In the genomic region with DNA sequence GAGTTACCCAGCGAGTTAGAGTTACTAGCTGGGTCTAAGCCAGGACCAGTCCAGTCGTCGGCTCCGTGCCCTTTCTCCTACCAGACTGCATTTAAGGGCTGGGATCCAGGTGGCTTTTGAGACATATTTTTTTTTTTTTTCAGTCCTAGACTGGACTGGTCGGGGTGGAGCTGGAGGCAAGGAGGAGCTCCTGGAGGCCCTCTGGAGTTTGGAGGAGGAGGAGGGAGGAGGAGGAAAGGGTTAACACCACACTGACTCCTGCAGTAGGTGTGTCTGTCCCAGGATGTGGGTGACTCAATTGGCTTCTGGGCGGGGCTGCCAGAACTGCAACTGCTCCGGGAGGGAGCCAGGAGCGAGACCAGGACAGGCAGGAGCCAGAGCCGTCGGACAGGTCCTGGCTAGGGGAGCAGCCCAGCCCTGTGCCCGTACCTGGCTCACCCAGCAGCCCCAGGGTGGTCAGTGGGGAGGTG, we compare ENCODE assay signal across 8 mouse cellular contexts. TPM values are rescaled to one million over a fixed set of nuclear protein-coding genes. Genes with fewer than 3 reads are reported as not detected.
DNase-seq lines count a peak whose midpoint lies in the region; ATAC-seq lines count a peak whose summit lies in the region.

No protein-coding gene starts in this region.

- ATAC-seq in activated CD4-positive, CD25-positive, alpha-beta regulatory T cell, adult 4 months, result peak; percentile 89
- ATAC-seq in megakaryocyte-erythroid progenitor cell, adult 5-6 weeks (replicated peaks; ENCODE audit: low FRiP score, low TSS enrichment, poor library complexity, severe bottlenecking), result peak; percentile 70

- 16% methylated on average over 11 of the region's 11 CpGs for WGBS in forebrain, embryonic 10.5 days

- H3K4me1 ChIP-seq in forebrain, embryonic 10.5 days, result peaks cover 17% of the 10 kb centered on the region

- no peaks in the 10 kb centered on the region for H3K9me3 ChIP-seq in forebrain, embryonic 10.5 days

- peaks cover 99% of the 10 kb centered on the region for H3K36me3 ChIP-seq in forebrain, embryonic 10.5 days (replicated peaks)

- H3K27me3 ChIP-seq in forebrain, embryonic 10.5 days (ENCODE audit: poor library complexity, severe bottlenecking), result no peaks in the 10 kb centered on the region

- H3K4me3 ChIP-seq in forebrain, embryonic 10.5 days, result peak overlapping the region; percentile 36

- intact Hi-C loops in heart, postnatal 14 days (cut with DNase I), result no loop called here

- peak; percentile 97 for DNase-seq in 3T3-L1 (ENCODE audit: low read depth, low spot score)
- DNase-seq in forebrain, embryonic 10.5 days (ENCODE audit: extremely low spot score, low spot score), result no peak
- DNase-seq in heart, postnatal 14 days, result peak; percentile 62 to 66
- peak; percentile 87 to 92 for DNase-seq in kidney, postnatal 36 days
- DNase-seq in urinary bladder, postnatal 4 days (ENCODE audit: low spot score in 2 of 2), result peak; percentile 71 to 74
- DNase-seq in layer of hippocampus, adult 8-10 months (ENCODE audit: low spot score in 2 of 2), result no peak

- 0 out of 2 replicates have a peak overlapping the region, but pooled peaks have one; percentile 56 for H3K27ac ChIP-seq in forebrain, embryonic 10.5 days

RNA-seq across cellular contexts. Expression of gene Tnks1bp1, which starts 12.8 kb away (rescaled TPM):
- 1 to 10 TPM; 3.9 to 6.3 TPM for polyA plus RNA-seq in activated CD4-positive, CD25-positive, alpha-beta regulatory T cell, adult 4 months (2017; shearing (Covaris generic))
- polyA plus RNA-seq in forebrain, embryonic 10.5 days (2016; fragmentation: Nextera tagmentation; extraction: Ambion mirVana), result 26.6 and 36.1 TPM in 2 replicates
- total RNA-seq in heart, postnatal 14 days (2021), result 10 to 100 TPM; 84.7 to 87.5 TPM
- total RNA-seq in megakaryocyte-erythroid progenitor cell, adult 5-6 weeks (2014; fragmentation: Nextera tagmentation), result 0.20 and 1.2 TPM in 2 replicates
- total RNA-seq in megakaryocyte-erythroid progenitor cell, adult 5-6 weeks (2017), result 0.69 and 1.0 TPM in 2 replicates
- 100 to 1,000 TPM; 160 to 169 (median 163) TPM for total RNA-seq in layer of hippocampus, adult 8-10 months (2022)

RNA-seq across cellular contexts. Expression of gene P2rx3, which starts 23.4 kb away (rescaled TPM):
- polyA plus RNA-seq in activated CD4-positive, CD25-positive, alpha-beta regulatory T cell, adult 4 months (2017; shearing (Covaris generic)), result under 1 TPM in 1 of 2 experiments, not detected in 1; 0.62 TPM
- 2.7 and 3.6 TPM in 2 replicates for polyA plus RNA-seq in forebrain, embryonic 10.5 days (2016; fragmentation: Nextera tagmentation; extraction: Ambion mirVana)
- total RNA-seq in heart, postnatal 14 days (2021), result under 1 TPM; 0.14 to 0.24 TPM
- 1.1 and 2.0 TPM in 2 replicates for total RNA-seq in megakaryocyte-erythroid progenitor cell, adult 5-6 weeks (2014; fragmentation: Nextera tagmentation)
- not detected in 2 replicates for total RNA-seq in megakaryocyte-erythroid progenitor cell, adult 5-6 weeks (2017)
- 1 to 10 TPM; 2.1 to 2.6 (median 2.3) TPM for total RNA-seq in layer of hippocampus, adult 8-10 months (2022)

RNA-seq across cellular contexts. Expression of gene Ssrp1, which starts 23.6 kb away (rescaled TPM):
- polyA plus RNA-seq in activated CD4-positive, CD25-positive, alpha-beta regulatory T cell, adult 4 months (2017; shearing (Covaris generic)), result 100 to 1,000 TPM; 135 to 160 TPM
- 433 and 446 TPM in 2 replicates for polyA plus RNA-seq in forebrain, embryonic 10.5 days (2016; fragmentation: Nextera tagmentation; extraction: Ambion mirVana)
- total RNA-seq in heart, postnatal 14 days (2021), result 10 to 100 TPM; 43.7 to 46.1 TPM
- total RNA-seq in megakaryocyte-erythroid progenitor cell, adult 5-6 weeks (2014; fragmentation: Nextera tagmentation), result 245 and 274 TPM in 2 replicates
- 432 and 481 TPM in 2 replicates for total RNA-seq in megakaryocyte-erythroid progenitor cell, adult 5-6 weeks (2017)
- total RNA-seq in layer of hippocampus, adult 8-10 months (2022), result 100 to 1,000 TPM; 111 to 137 (median 126) TPM

Comparison
In these comparisons a context has a peak if more than half of its experiments do, and no peak if none do; other contexts are left out.
1. DNase-seq: peak in 3T3-L1 (single experiment), heart, postnatal 14 days (2 of 2), kidney, postnatal 36 days (2 of 2) and urinary bladder, postnatal 4 days (2 of 2); none in forebrain, embryonic 10.5 days (single experiment) and layer of hippocampus, adult 8-10 months (0 of 2).
2. RNA of gene Tnks1bp1, which starts 12.8 kb away (total RNA-seq): 160 to 169 TPM in layer of hippocampus, adult 8-10 months and 84.7 to 87.5 TPM in heart, postnatal 14 days; 0.20 to 1.2 TPM in megakaryocyte-erythroid progenitor cell, adult 5-6 weeks; every median in the first group is over 10 times any median in the second.